Mouse (Mus musculus): Measurements from ENCODE around the gene Tomm20.

- TF ChIP-seq POLR2A (IDR thresholded peaks at IDR 0.05; ENCODE audit: control insufficient read depth, low read depth, low read length) = no peak
- no peak for TF ChIP-seq CTCF (IDR thresholded peaks at IDR 0.05; ENCODE audit: control insufficient read depth, insufficient read depth, insufficient replicate concordance, low read depth, low read length)
Observed at GRCm38 (mm10) chr8:126931720-126932119, 13.9 kb downstream of the Tomm20 start.
